Mouse (Mus musculus) heart, adult 2 months (tissue): ENCODE data around the gene Rasgrp2.

Experiments
- CTCF ChIP-seq: fragments of 200-600 bp; IDR thresholded peaks from 2 replicates; pipeline ENCODE4 v1.8.1; 2022; ENCODE audit warnings: antibody characterized with exemption, mild to moderate bottlenecking, moderate library complexity
- EP300 ChIP-seq: fragments of 200-500 bp; IDR thresholded peaks from 2 replicates; pipeline ENCODE4 v1.6.1; 2011; ENCODE audit warnings: low read depth, low read length, control low read depth; ENCODE audit not compliant: insufficient read depth

- TF ChIP-seq EP300 (no peak), CTCF (no peak)
Measured at GRCm38 (mm10) chr19:6396237-6396636, 2.9 kb upstream of the Rasgrp2 start.
